ENCODE assay signal across 8 mouse cellular contexts in the genomic region with DNA sequence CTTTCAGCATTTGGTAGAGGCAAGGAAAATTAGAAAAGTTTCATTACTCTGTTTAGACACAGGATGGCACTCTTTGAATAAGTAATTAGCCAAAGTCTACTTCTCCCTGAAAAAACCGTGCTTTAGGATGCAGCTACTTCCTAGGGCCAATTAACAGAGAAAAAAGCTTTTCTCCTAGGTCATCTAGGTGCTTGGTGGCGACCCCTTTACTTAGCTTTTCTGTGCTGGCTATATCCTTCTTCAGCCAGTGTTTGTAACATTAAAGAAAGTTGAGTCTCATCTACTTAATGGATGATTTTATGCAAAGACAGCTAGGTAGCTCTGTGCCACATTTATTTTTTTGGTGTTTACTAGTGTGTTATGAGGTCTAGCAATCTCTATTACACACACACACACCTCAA. TPM values are rescaled to one million over a fixed set of nuclear protein-coding genes. Genes with fewer than 3 reads are reported as not detected.
DNase-seq lines count a peak whose midpoint lies in the region; ATAC-seq lines count a peak whose summit lies in the region.

No protein-coding gene starts in this region.

- peak overlapping the region in 1 of 2 experiments; percentile 94; a peak in 2 of 4 replicates for H3K27ac ChIP-seq in heart, embryonic 14.5 days (replicated peaks in 1 of 2; ENCODE audit: control insufficient read depth in 1 of 2, insufficient read depth in 1 of 2, low read depth in 2 of 2, low read length in 2 of 2)

- H3K4me2 ChIP-seq in heart, embryonic 14.5 days (ENCODE audit: low read length), result peak overlapping the region; percentile 79

- no peaks in the 10 kb centered on the region for H3K36me3 ChIP-seq in heart, embryonic 14.5 days (ENCODE audit: control insufficient read depth, insufficient read depth, low read length)

- no peaks in the 10 kb centered on the region for H3K9me3 ChIP-seq in heart, embryonic 14.5 days (ENCODE audit: control insufficient read depth, low read length)

- peak; percentile 76 for ATAC-seq in cerebellum, adult (ENCODE audit: insufficient number of reproducible peaks, low FRiP score, low TSS enrichment)
- no peak for ATAC-seq in heart, embryonic 14.5 days (ENCODE audit: insufficient number of reproducible peaks, insufficient read depth, low FRiP score, low read depth)

- no peak overlapping the region for H3K4me3 ChIP-seq in heart, embryonic 14.5 days (ENCODE audit: control insufficient read depth in 1 of 2, insufficient read depth in 1 of 2, low read depth in 1 of 2, low read length in 2 of 2)

- WGBS in heart, embryonic 14.5 days, result 5% methylated on average over 2 of the region's 2 CpGs

- no peaks in the 10 kb centered on the region for H3K27me3 ChIP-seq in heart, embryonic 14.5 days (ENCODE audit: control insufficient read depth, insufficient read depth, low read length)

- H3K4me1 ChIP-seq in heart, embryonic 14.5 days (ENCODE audit: control insufficient read depth in 2 of 2, insufficient read depth in 2 of 2, low read length in 2 of 2), result no peaks in the 10 kb centered on the region

- H3K9ac ChIP-seq in heart, embryonic 14.5 days (ENCODE audit: low read length), result peak overlapping the region; percentile 86

- DNase-seq in cerebellum, postnatal 4 days (ENCODE audit: low spot score in 2 of 2), result no peak
- peak; percentile 80 for DNase-seq in A20 (ENCODE audit: low read depth, low spot score)
- peak; percentile 20 to 27 for DNase-seq in cerebellum, postnatal 25 days
- peak; percentile 31 for DNase-seq in layer of hippocampus, adult 9-10 months (ENCODE audit: low spot score)
- DNase-seq in mesoderm, embryonic 11.5 days (ENCODE audit: low read depth, low spot score), result peak; percentile 16
- DNase-seq in ovary, postnatal 10 days (ENCODE audit: low spot score), result no peak

RNA-seq across cellular contexts. Expression of gene Adamts6, which starts 2.6 kb away (rescaled TPM):
- polyA plus RNA-seq in heart, embryonic 14.5 days (2014; fragmentation: Nextera tagmentation; extraction: Ambion mirVana), result 9.8 and 10.7 TPM in 2 replicates

RNA-seq across cellular contexts. Expression of gene Ppwd1, which starts 56.4 kb away (rescaled TPM):
- polyA plus RNA-seq in heart, embryonic 14.5 days (2014; fragmentation: Nextera tagmentation; extraction: Ambion mirVana), result 8.2 and 9.3 TPM in 2 replicates

RNA-seq across cellular contexts. Expression of gene Cenpk, which starts 56.6 kb away (rescaled TPM):
- polyA plus RNA-seq in heart, embryonic 14.5 days (2014; fragmentation: Nextera tagmentation; extraction: Ambion mirVana), result 40.2 and 49.5 TPM in 2 replicates

Comparison
In these comparisons a context has a peak if more than half of its experiments do, and no peak if none do; other contexts are left out.
1. DNase-seq: peak in A20 (single experiment), cerebellum, postnatal 25 days (2 of 2), layer of hippocampus, adult 9-10 months (single experiment) and mesoderm, embryonic 11.5 days (single experiment); none in cerebellum, postnatal 4 days (0 of 2) and ovary, postnatal 10 days (single experiment).